Mouse (Mus musculus): ENCODE results near the gene Xirp1.

Xirp1 gene

DNA sequence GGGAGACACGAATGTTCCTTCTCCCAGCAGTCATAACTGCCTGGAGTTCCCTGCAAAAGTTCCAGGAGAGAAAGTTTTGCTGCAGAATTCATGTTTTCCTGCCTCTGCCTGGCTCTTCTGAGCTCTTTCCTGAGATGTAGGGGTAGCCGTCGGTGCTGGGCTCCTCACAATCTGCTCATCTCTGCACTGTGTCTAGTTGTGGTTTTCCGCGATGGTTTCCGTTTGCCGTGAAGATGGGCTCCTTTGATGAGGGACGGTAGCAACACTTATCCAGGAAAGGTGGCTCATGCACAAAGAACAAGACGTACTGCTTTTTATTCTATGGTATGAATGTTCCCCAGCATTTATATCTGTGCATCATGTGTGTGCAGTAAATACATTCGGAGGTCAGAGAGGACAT is 7.0 kb upstream of the Xirp1 start:
- no peak for TF ChIP-seq GATA4 (IDR thresholded peaks at IDR 0.05; ENCODE audit: insufficient replicate concordance, low read length)

DNA sequence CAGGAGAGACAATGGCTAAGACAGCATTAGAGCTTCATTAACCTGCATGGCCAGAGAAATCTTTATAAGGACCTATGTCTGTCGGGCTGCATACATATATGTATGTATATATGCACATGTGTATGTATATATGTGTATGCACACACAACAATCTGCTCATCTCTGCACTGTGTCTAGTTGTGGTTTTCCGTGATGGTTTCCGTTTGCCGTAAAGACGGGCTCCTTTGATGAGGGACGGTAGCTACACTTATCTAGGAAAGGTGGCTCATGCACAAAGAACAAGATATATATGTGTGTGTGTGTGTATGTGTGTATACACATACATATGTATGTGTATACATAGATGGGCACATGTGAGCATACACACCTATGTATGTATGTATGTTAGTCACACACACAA is 6.5 kb upstream of the Xirp1 start:
- TF ChIP-seq GATA4 (IDR thresholded peaks at IDR 0.05; ENCODE audit: insufficient replicate concordance, low read length) = no peak

DNA sequence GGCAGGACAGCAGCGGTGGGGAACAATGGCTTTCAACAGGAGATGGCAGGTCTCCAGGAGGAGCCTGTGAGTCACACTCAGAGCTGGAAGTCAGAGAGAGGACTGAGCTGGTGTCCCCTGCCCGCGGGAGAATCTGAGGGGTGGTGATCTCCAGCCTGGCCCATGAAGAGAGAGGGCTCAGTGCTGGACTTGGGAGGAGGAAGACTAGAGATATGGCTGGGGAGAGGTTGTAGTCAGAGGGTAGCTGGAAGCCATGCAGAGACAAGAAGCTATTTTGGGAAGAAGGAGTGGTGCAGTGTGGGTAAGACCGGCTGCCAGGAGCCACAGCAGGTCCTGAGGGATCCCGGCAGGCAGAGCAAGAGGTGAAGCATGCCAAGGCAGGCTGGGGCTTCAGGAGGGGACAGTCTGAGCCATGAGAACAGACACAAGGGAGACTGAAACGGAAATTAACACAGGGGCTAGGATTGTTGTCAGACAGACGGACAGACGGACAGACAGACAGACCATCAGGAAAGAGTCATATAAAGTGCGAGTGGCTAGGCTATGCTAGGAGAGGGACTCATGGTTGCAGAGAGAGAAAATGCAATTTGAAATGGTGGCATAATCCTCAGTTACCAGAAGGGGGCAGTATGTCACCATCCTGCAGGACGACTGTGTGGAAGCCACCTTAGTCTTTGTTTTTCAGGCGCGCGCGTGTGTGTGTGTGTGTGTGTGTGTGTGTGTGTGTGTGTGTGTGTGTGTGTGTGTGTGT is 4.2 kb upstream of the Xirp1 start:
- TF ChIP-seq GATA4 (IDR thresholded peaks at IDR 0.05; ENCODE audit: insufficient replicate concordance, low read length) = no peak

DNA sequence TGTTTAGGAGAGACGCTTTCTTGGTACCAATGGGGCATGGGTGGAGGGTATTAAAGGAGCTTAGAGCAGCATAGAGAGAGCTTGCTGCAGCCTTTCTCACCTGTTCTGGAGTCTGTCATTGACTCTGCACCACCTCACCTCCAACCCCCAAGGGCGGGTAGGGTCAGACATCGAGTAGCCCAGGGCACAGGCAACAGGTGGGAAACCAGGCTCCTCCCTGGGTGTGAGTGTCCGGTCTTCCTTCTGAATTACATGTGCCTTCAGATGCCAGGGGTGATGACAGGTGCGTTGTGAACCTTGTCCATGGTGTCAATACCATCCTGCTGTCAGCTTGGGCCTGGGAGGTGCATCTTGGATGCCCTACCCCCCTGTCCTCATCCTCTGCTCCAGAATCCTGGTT is 1.2 kb upstream of the Xirp1 start:
- no peak for TF ChIP-seq GATA4 (IDR thresholded peaks at IDR 0.05; ENCODE audit: insufficient replicate concordance, low read length)

DNA sequence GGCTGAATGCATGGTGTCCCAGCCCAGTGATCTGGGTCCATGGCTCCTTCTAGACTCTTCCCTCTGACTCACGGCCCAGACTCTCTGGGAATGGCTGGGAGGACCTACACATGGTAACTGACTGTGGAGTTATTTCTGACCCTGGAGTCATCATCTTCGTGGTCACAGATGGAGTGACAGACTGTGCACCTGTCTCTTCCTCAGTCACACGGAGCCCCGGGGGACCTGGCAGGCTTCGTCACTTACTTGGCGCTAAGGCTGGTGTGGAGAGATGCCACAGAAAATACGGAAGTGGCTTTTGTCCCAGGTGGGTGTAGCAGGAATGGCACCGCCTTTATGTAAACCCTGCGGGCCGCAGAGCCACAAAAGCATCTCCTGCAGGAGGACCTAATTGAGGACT is 773 bp upstream of the Xirp1 start:
- TF ChIP-seq GATA4 (IDR thresholded peaks at IDR 0.05; ENCODE audit: insufficient replicate concordance, low read length) = no peak

DNA sequence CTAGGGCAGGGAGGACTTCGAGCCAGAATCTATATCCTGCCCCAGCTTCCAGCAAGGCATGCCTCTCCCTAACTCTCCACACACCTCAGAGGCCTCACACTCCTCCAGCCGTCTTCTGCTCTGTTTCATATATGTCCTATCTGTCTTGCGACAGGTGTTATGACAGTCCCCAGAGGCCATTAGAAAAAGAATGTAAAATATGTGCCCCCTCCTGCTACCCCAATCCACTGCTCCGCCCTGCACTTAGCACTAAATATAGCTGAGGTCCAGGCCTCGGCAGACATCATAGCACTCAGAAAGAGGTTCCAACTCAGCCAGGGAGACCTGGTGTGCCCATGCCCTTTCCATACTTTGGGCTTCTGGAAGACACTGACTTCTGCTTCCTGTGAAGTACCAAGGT is 2.2 kb downstream of the Xirp1 start:
- TF ChIP-seq GATA4 (IDR thresholded peaks at IDR 0.05; ENCODE audit: insufficient replicate concordance, low read length) = no peak

DNA sequence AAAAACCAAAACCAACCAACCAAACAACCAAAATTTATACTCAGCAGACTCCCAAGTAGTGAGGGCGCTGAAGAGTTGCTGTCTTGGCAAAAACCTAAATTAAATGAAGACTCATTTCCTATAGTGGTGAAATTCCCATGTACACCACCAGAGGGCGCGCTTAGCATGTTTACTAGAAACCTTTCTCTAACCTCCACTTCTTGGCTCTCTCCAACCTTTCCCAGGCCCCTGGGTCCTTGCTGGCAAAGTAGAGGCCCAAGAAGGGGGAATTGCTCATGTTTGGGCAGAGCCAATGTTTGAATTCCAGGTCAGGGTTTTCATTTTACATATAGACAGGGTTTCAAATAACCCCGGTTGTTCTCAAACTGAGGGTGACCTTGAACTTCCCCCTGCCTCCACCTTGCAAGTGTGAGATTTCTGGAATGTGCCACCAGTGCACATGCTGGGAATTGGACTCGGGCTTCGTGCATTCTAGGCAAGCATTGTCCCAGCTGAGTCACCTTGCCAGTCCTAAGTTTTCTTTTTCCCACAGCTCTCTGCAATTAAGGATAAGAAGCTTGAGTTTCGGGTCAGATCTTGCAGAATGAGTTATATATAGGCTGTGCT is 3.0 kb downstream of the Xirp1 start:
- no peak for TF ChIP-seq GATA4 (IDR thresholded peaks at IDR 0.05; ENCODE audit: insufficient replicate concordance, low read length)

DNA sequence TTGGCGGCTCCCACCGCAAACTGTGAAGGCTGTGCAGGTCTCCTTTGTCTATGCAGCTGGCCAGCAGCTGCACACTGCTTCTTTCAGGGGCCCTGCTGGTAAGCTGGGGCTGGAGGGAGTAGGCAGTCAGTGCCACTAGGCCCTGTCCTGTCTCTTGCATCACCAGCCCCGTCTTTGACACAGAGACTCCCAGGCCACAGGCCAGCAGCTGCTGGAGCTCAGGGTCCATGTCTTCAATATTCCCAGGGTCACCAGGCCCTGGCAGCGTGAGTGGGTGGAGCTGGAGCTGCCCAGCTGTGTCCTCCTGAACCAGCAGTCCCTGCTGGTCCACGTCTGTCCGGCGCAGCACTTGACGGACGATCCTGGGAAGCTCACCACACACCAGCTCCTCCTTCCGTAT is 6.4 kb downstream of the Xirp1 start:
- TF ChIP-seq GATA4 (IDR thresholded peaks at IDR 0.05; ENCODE audit: insufficient replicate concordance, low read length) = no peak

DNA sequence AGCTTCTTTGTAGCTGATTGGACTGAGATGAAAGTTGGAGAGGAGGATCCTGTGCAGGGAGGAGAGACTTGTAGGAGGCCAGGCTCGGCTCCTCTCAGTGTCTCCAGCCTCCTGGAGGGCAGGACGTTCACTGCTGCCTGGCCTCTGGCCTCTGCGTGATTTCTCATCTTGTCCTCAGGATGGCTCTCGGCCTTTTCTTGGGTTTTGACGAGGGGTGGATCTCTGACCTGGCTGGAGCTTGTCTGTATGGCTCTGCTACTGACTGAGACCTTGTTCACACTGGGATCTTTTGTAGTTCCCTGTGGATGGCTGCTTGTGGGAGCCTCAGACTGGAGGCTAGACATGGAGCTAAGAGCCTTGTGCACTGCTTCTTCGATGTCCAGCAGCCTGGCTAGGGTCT is 8.6 kb downstream of the Xirp1 start:
- TF ChIP-seq GATA4 (IDR thresholded peaks at IDR 0.05; ENCODE audit: insufficient replicate concordance, low read length) = no peak

DNA sequence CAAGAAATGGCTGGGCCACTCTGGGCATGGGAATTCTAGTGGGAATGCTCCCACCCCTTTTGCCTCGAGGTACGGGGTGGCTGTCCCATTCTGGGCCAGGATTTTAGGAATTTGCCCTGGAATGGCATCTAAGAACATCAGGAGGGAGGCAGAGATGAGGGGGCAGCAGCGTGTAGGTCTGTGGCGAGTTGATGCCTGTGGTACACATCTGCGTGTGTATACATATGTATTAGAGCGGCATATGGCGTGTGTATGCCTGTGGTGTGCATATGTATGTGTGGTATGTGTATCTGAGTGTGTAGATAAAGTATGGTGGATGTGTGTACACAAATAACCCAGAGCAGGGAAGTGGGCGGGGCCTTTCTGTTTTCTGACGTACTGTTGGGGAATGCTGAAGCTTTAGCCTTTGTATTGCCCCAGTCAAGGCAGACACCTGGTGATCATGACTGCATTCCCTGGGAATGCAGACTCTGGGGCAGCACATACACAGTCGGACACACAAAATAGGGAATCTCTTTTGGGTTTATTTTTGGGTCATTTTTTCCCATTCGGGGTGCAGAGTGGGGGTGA is 10.1 kb downstream of the Xirp1 start:
- no peak for TF ChIP-seq GATA4 (IDR thresholded peaks at IDR 0.05; ENCODE audit: insufficient replicate concordance, low read length)

DNA sequence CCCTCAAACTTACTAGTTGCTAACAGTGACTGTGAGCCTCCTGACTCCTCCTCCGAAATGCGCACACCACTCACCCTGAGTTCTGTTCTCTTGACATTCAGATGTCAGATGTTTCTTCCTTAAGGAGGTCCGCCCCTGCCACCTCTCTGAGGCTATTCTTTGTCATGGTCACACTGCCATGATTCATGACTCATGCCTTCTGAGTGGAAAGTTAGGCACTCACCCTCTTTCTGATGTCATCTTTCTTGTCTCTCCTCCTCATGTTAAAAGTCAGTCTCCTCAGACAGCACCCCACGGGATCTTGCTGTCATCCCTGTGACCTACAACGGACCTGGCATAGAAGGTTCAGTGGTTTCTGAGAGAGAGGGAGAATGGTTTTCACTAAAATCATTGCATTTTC is 10.6 kb downstream of the Xirp1 start:
- no peak for TF ChIP-seq GATA4 (IDR thresholded peaks at IDR 0.05; ENCODE audit: insufficient replicate concordance, low read length)

DNA sequence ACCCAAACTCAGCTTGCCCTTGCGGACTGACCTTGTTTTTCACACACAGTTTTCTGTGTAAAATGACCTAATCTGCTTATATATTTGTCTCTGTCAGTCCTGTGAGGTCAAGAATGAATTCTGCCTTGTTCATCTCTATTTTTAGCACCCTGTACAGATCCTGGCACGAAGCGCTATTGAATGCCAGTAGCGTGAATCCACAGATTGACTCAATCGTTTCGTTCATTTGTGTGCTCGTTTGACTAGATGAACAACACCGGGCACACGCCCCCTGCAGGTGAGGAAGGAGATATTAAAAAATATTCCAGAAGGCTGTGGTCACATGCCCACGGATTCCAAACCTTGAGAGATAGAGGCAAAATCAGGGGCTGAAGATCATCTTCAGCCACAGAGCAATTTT is 11.9 kb downstream of the Xirp1 start:
- no peak for TF ChIP-seq GATA4 (IDR thresholded peaks at IDR 0.05; ENCODE audit: insufficient replicate concordance, low read length)

DNA sequence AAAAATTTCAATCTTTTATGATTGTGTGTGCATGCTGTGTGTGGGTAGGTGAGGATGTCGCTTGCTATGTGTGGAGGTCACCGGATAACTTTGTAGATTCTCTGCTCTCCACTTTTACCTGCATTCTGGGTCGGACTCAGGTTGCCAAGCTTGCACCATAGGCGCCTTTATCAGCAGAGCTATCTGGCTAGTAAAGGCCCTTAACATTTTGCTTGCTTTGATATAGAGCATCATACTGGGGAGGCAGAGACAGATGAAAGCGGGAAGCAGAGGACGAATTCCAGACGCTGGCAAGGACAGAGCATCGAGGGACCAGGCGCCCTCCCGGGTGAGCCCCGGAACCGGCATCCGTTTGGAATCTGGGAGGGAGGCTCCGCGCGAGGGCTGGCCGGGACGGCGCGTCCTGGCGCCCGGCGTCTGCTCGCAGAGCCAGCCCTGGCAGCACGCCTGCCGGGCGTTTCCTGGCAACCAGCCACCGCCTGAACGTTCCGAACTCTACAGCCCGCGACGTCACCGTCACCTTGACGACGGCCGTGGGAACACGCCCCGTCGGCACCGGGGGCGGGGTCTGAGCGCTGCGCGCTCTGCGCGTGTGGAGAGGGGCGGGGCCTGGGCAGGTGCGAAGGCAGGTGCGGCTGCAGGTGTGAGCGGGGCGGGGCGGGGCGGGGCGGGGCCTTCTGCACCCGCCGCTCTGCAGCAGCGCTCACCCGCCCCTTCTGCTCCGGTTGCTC is 12.5 kb downstream of the Xirp1 start:
- peak; percentile 94 for TF ChIP-seq GATA4 (IDR thresholded peaks at IDR 0.05; ENCODE audit: insufficient replicate concordance, low read length)

DNA sequence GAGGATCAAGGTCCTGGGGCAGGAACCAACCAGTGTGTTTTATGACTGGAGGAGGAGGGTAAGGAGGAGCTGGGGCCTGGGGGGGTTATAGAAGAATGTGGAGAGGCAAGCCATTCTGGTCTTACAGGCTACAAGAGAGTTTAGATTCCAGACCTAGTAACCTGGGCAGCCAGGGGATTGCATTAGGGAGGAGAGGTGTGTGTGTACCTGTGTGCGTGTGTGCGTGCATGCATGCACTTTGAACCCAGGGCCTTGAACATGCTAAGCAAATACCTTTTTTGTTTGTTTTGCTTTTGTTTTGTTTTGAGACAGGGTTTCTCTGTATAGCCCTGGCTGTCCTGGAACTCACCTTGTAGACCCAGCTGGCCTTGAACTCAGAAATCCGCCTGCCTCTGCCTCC is 13.5 kb downstream of the Xirp1 start:
- no peak for TF ChIP-seq GATA4 (IDR thresholded peaks at IDR 0.05; ENCODE audit: insufficient replicate concordance, low read length)

DNA sequence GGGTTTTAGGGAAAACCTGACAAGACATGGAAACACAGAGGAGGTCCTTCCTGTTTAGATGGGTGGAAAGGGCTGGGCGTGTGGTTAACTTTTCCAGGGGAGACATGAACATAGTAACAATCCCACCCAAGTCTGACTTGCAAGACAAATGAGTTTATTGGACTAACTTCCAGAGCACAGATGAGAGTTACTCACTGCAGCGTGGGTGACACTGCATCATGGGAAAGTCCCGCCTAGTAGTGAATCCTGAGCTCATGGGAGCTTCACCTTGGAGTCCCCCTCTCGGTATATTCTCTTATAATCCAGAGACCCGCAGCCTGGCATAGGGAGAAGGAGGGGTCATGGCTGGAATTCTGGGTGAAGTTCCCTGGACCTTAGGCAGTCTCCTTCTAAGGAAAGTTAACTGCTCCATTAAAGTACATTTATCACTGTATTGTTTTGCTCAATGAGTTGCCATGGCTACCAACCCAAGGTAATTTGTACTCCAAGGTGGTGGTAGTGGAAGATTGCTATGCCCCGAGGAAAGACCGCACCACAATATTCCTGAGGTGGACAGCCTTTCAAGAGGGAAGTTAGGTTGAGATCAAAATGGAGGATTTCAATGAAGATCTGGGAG is 14.1 kb downstream of the Xirp1 start:
- no peak for TF ChIP-seq GATA4 (IDR thresholded peaks at IDR 0.05; ENCODE audit: insufficient replicate concordance, low read length)

DNA sequence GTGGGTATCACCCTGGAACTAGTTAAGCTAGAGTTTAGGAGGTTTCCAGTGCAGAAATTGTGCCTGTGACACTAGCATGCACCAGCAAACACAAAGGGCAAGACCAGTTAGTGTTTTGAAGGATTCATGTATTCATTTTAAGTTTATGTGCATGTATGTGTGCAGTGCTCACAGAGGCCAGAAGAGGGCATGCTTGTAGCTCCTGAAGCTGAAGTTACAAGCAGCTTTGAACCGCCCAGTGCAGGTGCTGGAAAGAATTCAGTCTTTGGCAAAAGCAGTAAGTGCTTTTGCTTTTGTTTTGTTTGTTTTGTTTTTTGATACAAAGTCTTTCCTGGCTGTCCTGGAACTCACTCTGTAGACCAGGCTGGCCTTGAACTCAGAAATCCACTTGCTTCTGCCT is 15.6 kb downstream of the Xirp1 start:
- TF ChIP-seq GATA4 (IDR thresholded peaks at IDR 0.05; ENCODE audit: insufficient replicate concordance, low read length) = no peak
